Mouse (Mus musculus) heart, embryonic 11.5 days (tissue): ENCODE results near the gene Spef1. TPM values are rescaled to one million over a fixed set of nuclear protein-coding genes. Genes with fewer than 3 reads are reported as not detected.

Source experiments
- ATAC-seq: fragments of 200-750 bp; cut with Nextera tagmentation; replicated peaks from 2 replicates; pipeline ENCODE4 v1.8.0; 2017; ENCODE audit warnings: moderate library complexity; ENCODE audit not compliant: insufficient number of reproducible peaks, low FRiP score, low TSS enrichment
- H3K27ac ChIP-seq: fragments of 300-500 bp; sonication (generic); 2 replicates; pipeline ENCODE4 v1.5.1; 2014; ENCODE audit warnings: mild to moderate bottlenecking, low read depth, low read length
- H3K27me3 ChIP-seq: fragments of 300-500 bp; sonication (generic); 2 replicates; pipeline ENCODE4 v1.6.1; 2014; ENCODE audit warnings: mild to moderate bottlenecking, low read length, mixed read lengths; ENCODE audit not compliant: control insufficient read depth, insufficient read depth
- H3K36me3 ChIP-seq: fragments of 300-500 bp; sonication (generic); 2 replicates; pipeline ENCODE4 v1.6.1; 2014; ENCODE audit warnings: mild to moderate bottlenecking, low read length, moderate library complexity, mixed read lengths; ENCODE audit not compliant: control insufficient read depth, insufficient read depth
- H3K4me1 ChIP-seq: fragments of 300-500 bp; sonication (generic); 2 replicates; pipeline ENCODE4 v1.6.1; 2014; ENCODE audit warnings: low read length; ENCODE audit not compliant: control insufficient read depth, insufficient read depth
- H3K4me2 ChIP-seq: fragments of 300-500 bp; sonication (generic); 2 replicates; pipeline ENCODE4 v1.6.1; 2014; ENCODE audit warnings: mild to moderate bottlenecking, moderate library complexity
- H3K4me3 ChIP-seq: fragments of 300-500 bp; sonication (generic); 2 replicates; pipeline ENCODE4 v1.5.1; 2014; ENCODE audit warnings: low read depth, low read length
- H3K9ac ChIP-seq: fragments of 300-500 bp; sonication (generic); 2 replicates; pipeline ENCODE4 v1.6.1; 2014; ENCODE audit warnings: mild to moderate bottlenecking, low read depth, low read length, moderate library complexity
- H3K9me3 ChIP-seq: fragments of 300-500 bp; sonication (generic); replicated peaks from 2 replicates; pipeline ENCODE4 v1.6.1; 2016; ENCODE audit warnings: low read length; ENCODE audit not compliant: control insufficient read depth
- WGBS: fragments of 180-500 bp; shearing (Covaris S2); extraction: QIAGEN DNeasy Blood & Tissue Kit; methylation state at CpG from one replicate; pipeline ENCODE4 v1.1.7; 2014; ENCODE audit not compliant: insufficient replicate concordance; 5-methylcytosine and 5-hydroxymethylcytosine counted together
- polyA plus RNA-seq: library from polyadenylated mRNA; unstranded; fragments of >200 nt; fragmentation: Nextera tagmentation; extraction: Ambion mirVana; gene quantifications from 2 replicates; pipeline ENCODE4 v1.2.1, GENCODE M21; 2014

Spef1 gene
- polyA plus RNA-seq, 1 experiment from 2014 or later, result 1.7 TPM

GRCm38 (mm10) chr2:131132111-131132888 lies 54.8 kb downstream of the Spef1 start:
- H3K36me3 ChIP-seq, result no peaks in the 10 kb centered on the region
- H3K4me3 ChIP-seq, result no peak overlapping the region
- 57% methylated on average over 10 of the region's 10 CpGs for WGBS
- H3K27ac ChIP-seq, result no peak overlapping the region
- H3K9ac ChIP-seq, result no peak overlapping the region
- ATAC-seq, result no peak
- no peak overlapping the region for H3K4me2 ChIP-seq
- H3K9me3 ChIP-seq, result no peaks in the 10 kb centered on the region
- H3K4me1 ChIP-seq, result peaks cover 50% of the 10 kb centered on the region
- H3K27me3 ChIP-seq, result no peaks in the 10 kb centered on the region

- Histone ChIP-seq H3K27me3 (no peaks in the 10 kb centered on the region; the same call in 1 of the 2 replicates), H3K4me2 (no peak overlapping the region), H3K36me3 (no peaks in the 10 kb centered on the region), H3K4me3 (no peak overlapping the region), H3K4me1 (peaks cover 55% of the 10 kb centered on the region), H3K27ac (no peak overlapping the region), H3K9me3 (no peaks in the 10 kb centered on the region), H3K9ac (no peak overlapping the region)
- 81% methylated on average over 2 of the region's 2 CpGs for WGBS
- ATAC-seq, result no peak
Measured at GRCm38 (mm10) chr2:131130849-131131248, 56.2 kb downstream of the Spef1 start.

DNA sequence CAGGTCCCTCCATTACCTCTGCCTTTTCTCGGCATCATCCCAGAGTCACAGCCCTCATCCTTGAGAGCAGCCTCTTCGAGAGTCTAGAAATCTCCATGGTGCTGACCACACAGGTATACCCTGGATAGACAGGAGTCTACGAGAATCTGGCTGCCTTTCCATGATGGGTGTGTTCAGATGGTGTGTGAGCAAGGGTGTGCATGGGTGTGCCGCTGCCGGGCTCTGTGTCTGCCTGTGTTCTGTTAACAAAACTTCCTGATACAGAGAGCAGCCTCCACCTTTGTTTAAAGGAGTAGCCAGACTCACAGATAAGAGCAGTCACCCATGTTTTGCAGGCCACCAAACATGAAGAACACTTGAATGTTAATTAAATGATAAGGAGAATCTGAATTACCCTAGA lies 57.2 kb downstream of the Spef1 start:
- no peaks in the 10 kb centered on the region for H3K9me3 ChIP-seq
- H3K36me3 ChIP-seq, result no peaks in the 10 kb centered on the region
- peaks cover 45% of the 10 kb centered on the region for H3K4me1 ChIP-seq
- H3K27ac ChIP-seq, result peak overlapping the region; percentile 59; the same call in 1 of the 2 replicates
- peaks cover 3% of the 10 kb centered on the region; the same call in 1 of the 2 replicates for H3K27me3 ChIP-seq
- 56% methylated on average over 5 of the region's 5 CpGs for WGBS
- ATAC-seq, result peak; percentile 44
- no peak overlapping the region for H3K9ac ChIP-seq
- no peak overlapping the region; the same call in 1 of the 2 replicates for H3K4me3 ChIP-seq
- H3K4me2 ChIP-seq, result peak overlapping the region; percentile 90

GRCm38 (mm10) chr2:131128636-131129157 lies 58.4 kb downstream of the Spef1 start:
- peak overlapping the region; percentile 70 for H3K4me3 ChIP-seq

DNA sequence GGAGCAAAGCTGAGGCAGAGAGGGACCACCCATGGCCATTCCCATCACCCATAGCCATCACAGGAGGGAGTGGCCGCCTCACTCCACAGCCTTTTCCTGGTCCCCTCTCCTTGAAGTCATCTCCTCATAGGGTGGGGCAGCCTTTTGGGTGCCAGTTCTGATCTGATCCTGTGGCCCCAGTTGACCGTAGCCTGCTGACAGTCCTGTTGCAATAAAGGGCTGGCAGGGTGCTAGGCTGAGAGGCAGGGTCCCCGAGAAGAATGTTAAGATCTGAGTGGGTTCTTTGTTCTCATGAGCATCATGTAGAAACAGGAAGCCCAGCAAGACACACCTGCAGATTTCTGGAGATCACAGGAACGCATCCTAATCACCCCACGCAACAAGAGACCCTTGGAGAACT lies 58.9 kb downstream of the Spef1 start:
- no peaks in the 10 kb centered on the region for H3K36me3 ChIP-seq
- no peaks in the 10 kb centered on the region for H3K9me3 ChIP-seq
- H3K4me3 ChIP-seq, result peak overlapping the region; percentile 70
- H3K27me3 ChIP-seq, result peaks cover 3% of the 10 kb centered on the region; the same call in 1 of the 2 replicates
- no peak overlapping the region for H3K27ac ChIP-seq
- peak overlapping the region; percentile 85 for H3K9ac ChIP-seq
- H3K4me1 ChIP-seq, result peaks cover 37% of the 10 kb centered on the region
- peak overlapping the region; percentile 90 for H3K4me2 ChIP-seq
- 71% methylated on average over 5 of the region's 5 CpGs for WGBS
- no peak for ATAC-seq

More at GRCm38 (mm10) chr2:131128636-131129157, 58.4 kb downstream of the Spef1 start:
- WGBS, result 78% methylated on average over 3 of the region's 3 CpGs
- ATAC-seq, result no peak
- Histone ChIP-seq H3K27me3 (peaks cover 3% of the 10 kb centered on the region; the same call in 1 of the 2 replicates), H3K27ac (no peak overlapping the region; the same call in 1 of the 2 replicates), H3K4me1 (peaks cover 37% of the 10 kb centered on the region), H3K9me3 (no peaks in the 10 kb centered on the region), H3K36me3 (no peaks in the 10 kb centered on the region), H3K9ac (peak overlapping the region; percentile 85; the same call in 1 of the 2 replicates), H3K4me2 (peak overlapping the region; percentile 90)

DNA sequence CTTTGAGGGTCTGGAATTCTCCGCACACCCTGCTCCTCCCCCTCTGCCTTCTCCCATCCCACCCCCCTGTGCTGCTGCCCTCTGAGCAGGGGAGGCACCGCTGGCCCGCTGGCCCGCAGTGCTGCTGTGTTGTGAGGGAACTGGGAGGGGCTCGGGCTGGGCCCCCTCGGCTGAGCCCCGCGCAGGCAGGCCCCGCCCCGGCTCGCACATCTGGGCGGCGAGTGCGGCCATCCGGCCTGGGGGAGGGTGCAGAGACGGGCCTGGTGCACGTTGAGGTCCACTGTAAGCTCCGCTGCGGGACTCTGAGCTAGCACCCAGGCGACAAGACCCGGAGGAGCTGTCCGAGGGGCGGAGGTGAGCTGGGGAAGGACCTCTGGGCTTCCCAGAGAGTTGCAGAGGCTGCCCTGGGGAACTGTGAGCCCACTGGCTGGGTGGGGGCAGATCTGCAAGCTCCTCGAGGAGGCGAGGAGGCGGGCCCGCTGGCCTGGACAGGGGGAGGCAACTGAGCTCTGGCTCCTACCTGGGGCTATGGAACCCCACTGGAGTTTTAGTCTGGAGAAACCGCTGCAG lies 59.8 kb downstream of the Spef1 start, which contains the start of gene Hspa12b:
Hspa12b (plus strand) TSS at position 120 of the 570 bp plus-strand sequence.
- Histone ChIP-seq H3K9ac (peak within 1 kb of the TSS; percentile 85), H3K27me3 (peaks cover 3% of the 10 kb centered on the region; the same call in 1 of the 2 replicates), H3K36me3 (no peaks in the 10 kb centered on the region), H3K27ac (peak within 1 kb of the TSS; percentile 78), H3K4me3 (peak within 1 kb of the TSS; percentile 70), H3K4me1 (peaks cover 34% of the 10 kb centered on the region), H3K9me3 (no peaks in the 10 kb centered on the region), H3K4me2 (peak within 1 kb of the TSS; percentile 90)
- 1% methylated on average over 28 of the region's 28 CpGs for WGBS
- peak; percentile 92 for ATAC-seq

GRCm38 (mm10) chr2:131125964-131126815 lies 60.9 kb downstream of the Spef1 start:
- H3K27ac ChIP-seq, result peak overlapping the region; percentile 78
- WGBS, result 44% methylated on average over 9 of the region's 9 CpGs
- H3K4me3 ChIP-seq, result no peak overlapping the region
- H3K4me1 ChIP-seq, result peaks cover 28% of the 10 kb centered on the region
- H3K27me3 ChIP-seq, result peaks cover 3% of the 10 kb centered on the region; the same call in 1 of the 2 replicates
- H3K36me3 ChIP-seq, result no peaks in the 10 kb centered on the region
- H3K9ac ChIP-seq, result peak overlapping the region; percentile 85
- H3K9me3 ChIP-seq, result no peaks in the 10 kb centered on the region
- no peak for ATAC-seq
- H3K4me2 ChIP-seq, result peak overlapping the region; percentile 90
